Mouse (Mus musculus): Measurements from ENCODE around the gene Kpna7.
"Not testable (repeated sequence)": the region's sequence is repeated elsewhere in the genome, so short reads cannot be mapped to it uniquely, and the experiment has no call there.

Gene Kpna7

DNA sequence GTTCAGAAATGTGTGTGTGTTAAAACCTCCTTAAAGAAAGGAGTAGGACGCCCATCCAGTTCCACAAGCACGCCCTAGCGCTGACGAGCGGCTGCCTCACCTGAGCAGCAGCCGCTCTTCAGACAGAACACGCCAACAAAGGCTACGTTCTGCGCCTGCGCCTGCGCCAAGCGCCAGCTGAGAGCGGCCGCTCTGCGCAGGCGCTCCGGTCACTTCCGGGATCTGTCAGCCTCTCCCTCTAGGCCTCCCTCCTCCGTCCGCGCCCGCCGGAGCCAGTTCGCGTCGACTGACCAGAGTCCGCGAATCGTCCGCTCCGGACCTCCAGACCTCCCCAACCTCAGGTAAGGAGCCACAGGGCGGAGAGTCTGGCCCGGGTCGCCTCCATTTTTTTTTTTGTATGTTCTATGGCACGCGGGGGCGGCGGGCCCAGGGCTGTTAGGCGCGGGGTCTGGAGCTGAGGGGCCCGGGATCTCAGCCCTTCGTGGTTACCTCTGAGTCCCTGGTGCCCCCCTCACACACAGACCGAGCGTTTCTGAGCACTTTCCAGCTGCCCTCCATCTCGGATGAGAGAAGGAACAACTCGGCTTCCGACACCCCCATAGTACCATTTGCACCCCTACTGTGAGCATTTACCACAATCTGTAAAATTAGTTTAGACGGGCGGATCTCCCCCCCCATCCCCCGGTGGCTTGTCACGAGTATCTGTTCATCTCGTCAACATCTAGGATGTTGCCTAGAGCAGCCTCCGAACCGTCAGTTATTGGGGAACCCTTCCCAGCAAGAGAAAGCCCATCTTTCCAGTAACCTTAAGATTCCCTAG, at the start of gene Kpna7, which contains the start of gene Arpc1a:
TSS of gene Kpna7 (minus strand) at position 399 of the 820 bp plus-strand sequence.
TSS of gene Arpc1a (plus strand) at position 199 of the 820 bp plus-strand sequence.
- DNase-seq: peak; percentile 95

DNA sequence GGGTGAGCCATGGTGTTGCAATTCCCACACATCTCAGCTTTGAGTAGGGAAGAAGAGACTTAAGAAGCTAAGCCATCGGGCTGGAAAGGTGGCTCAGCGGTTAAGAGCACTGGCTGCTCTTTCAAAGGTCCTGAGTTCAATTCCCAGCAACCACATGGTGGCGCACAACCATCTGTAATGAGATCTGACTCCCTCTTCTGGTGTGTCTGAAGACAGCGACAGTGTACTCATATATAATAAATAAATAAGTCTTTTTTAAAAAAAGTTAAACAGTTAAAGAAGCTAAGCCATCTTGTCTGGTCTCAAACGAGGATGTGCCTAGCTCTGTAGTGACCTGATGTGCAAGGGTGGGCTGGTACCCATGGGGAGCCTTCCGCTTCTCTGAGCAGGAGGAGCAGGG, 49.4 kb upstream of the Kpna7 start:
- not testable (repeated sequence) for DNase-seq

DNA sequence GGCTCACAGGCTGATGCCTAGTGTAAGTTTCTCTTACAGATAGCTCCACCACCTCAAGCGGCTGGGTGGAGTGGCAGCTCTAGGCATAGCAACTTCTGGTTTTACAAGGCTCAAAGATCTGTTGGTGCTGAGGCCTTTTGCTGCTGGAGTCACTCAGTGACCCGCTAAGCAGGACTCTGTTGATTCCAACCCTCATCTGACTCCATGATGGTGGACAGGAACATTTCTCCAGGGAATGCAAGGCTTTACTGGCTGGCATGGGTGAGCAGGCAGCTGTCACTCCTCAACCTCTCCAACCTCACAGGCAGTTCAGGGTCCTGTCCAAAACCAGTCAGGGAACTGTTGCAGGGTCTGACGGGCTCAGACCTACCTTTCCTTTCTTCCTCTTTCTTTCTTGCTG, 47.2 kb upstream of the Kpna7 start:
- no peak for DNase-seq

DNA sequence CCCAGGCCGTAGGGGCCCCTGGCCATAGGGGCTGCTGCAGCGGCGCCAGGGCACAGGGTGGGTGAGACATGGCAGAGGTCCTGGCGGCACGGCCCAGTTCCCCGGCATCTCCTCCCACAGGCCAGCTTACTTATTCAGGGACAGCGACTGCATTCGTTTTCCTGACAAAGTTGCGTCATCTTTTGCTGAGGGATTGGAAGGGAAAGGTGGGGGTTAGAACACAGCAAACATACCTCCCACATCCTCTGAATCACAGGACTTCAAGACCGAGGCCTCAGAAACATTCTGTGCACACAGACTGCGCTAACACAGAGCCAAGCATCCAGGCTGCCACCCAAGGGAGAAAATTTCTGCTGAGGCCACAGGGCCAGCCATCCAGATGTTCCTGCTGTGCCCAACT, 46.4 kb upstream of the Kpna7 start:
- DNase-seq: no peak

DNA sequence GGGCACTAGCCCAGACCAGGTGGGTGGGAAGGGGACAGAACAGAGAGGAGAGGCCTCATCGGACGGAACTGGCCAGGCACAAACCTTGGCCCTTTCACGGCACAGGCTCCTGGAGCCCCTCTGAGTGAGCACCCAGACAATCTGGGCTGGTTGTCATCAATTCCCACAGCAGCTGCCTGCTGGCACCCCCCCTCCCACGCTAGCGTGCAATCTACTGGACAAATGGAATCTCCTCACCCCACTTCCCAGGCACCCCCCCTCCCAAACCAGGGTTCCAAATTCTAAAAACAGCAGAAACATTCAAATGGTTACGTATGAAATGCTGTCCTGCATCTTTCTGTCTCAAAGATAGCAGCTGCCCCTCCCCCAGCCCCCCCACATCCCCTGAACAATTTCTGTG, 45.9 kb upstream of the Kpna7 start:
- not testable (repeated sequence) for DNase-seq

DNA sequence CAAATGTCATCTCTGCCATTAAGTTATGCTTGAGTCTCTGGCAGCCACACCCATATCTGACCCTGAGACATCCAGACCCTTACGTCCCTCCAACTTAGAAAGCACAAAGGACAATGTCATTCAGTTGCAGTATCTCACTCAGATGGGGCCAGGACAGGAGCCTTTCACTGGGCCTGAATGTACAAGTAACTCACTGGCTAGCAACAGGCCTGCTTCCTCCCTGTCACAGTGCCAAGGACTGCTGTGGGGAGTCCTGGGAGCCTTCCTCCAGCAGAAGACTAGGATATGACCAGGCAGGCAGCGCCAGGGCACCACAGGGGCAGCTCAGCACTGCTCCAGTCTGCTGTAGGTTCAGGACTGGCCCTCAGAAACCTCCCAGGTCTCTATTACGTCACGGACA, 45.3 kb upstream of the Kpna7 start:
- DNase-seq: no peak

DNA sequence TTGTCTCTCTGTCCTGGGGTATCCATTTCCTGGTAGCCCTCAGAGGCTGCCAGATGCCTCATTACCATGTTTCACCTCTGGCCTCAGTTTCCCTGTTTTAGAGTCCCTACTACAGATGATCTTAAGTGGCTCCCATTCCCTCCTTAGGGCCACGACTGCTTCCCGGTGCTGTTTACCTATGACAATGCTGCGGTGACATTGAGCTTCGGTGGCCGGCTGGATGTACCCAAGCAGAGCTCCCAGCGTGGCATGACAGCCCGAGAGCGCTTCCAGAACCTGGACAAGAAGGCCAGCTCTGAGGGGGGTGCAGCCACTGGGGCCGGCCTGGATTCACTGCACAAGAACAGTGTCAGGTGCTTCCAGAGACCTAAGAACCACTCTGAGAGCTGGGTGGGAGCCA, 42.8 kb upstream of the Kpna7 start:
- no peak for DNase-seq

DNA sequence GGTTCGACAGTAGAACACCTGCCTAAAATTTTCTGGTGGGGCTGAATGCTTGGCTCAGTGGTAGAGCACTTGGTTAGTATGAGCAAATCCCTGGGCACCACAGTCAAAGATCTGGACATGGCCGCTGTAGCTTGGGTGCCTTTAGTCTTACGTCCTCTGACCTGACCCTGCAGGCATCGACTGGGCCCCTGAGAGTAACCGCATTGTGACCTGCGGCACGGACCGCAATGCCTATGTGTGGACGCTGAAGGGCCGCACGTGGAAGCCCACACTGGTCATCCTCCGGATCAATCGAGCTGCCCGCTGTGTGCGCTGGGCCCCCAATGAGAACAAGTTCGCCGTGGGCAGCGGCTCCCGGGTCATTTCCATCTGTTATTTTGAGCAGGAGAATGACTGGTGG, 39.6 kb upstream of the Kpna7 start:
- DNase-seq: no peak

DNA sequence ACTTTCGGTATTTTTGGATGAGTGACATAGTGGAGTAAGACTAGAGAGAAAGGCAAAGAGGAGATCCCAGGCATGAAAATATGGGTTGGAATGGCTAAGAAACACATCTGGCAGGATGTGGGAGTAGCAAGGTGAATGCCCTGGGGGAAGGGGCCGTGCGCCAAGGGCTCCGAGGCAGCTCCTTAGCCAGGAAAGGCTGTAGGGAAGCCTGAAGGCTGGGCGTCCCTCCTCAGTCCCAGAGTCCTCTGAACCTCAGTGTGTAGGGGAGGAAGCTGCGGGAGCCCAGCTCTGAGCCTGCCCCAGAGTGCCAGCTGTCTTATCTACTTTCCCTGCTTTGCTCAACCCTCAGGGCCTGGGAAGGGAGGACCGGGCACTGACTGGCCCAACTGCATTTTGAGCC, 37.1 kb upstream of the Kpna7 start:
- no peak for DNase-seq

DNA sequence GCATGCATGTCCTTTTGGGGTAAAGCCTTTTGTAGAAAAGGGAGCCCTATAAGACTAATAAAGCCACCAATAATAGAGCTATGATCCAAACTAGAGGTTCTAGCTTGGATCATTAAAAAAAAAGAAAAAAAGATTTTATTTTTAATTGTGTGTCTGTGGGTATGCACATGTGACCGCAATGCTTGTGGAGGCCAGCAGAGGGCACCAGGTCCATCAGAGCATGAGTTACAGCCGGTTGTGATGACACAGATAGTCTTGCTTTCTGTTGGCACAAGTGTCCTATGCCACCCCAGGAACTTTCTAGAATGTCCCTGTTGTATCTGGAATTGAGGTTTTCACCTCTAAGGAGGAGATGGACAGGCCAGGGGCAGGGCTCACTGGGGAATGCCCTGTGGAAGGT, 35.6 kb upstream of the Kpna7 start:
- no peak for DNase-seq

DNA sequence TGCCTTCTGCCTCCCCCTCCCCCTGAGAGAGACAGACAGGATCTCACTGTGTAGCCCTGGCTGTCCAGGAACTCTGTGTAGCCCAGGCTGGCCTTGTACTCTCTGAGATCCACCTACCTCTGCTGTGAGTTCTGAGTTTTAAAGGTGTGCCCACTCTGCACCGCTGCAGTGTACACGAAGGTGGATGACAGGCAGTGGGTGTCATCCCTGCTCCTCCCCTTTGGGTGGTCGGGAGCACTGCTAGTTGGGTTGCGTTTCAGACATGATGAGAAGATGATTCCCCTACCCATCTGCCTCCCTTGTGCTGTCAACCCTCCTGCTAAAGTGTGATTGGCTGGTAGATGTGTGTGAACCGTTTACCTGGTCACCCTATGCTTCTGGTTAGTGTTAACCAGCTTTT, 34.6 kb upstream of the Kpna7 start:
- no peak for DNase-seq

DNA sequence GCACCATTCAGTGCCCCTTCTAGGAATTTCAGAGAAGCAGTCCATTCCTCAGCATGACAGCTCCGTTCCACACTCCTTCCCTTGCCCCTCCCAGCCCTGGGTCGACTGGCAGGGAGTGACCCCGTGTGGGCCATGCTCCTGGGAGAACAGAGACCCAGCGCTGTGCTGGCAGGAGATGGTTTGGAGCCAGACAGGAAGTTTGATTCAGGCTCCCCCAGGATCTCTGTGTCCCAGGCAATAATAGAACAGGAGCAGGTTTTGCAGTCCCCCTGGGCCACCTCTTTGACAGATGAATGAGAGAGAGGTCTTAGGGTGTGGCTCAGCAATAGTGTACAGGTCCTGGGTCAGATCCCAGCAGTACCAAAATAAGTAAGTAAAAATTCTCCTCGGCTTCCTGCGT, 34.2 kb upstream of the Kpna7 start:
- DNase-seq: no peak

DNA sequence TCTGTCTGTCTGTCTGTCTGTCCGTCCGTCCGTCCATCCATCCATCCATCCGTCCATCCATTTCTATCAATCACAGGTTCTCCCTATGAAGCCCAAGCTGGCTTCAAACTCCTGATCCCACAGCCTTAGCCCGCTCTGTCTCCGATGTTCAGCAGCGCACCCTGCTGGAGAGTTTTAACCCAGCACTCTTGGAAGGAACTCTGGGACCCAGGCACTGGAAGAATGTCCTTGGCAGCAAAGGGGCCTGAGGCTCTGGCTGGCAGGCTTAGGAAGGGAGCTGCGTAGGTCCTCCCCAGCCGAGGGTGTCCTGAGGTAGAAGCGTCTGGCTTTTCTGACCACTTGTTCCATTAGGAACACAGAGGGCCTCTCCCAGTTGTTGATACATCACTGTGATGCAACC, 33.1 kb upstream of the Kpna7 start:
- no peak for DNase-seq

DNA sequence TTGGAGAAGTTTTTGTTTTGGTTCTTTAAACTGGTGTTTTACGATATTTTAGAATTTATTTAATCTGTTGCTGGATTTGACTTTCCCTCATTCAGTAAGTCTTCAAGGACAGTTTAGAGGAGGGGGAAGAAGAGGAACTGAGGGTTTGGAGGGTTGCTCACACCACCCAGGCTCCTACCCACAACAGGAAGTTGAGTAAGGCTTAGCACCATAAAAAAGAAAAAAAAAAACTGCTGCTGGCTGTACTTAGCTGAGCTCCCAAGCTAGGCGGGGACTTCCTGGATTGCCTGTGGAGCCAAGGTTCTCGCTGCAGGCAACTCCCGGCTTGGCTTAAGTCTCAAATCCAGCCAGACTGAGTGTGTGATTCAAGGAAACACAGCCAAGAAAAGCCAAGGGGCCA, 32.5 kb upstream of the Kpna7 start:
- DNase-seq: no peak

DNA sequence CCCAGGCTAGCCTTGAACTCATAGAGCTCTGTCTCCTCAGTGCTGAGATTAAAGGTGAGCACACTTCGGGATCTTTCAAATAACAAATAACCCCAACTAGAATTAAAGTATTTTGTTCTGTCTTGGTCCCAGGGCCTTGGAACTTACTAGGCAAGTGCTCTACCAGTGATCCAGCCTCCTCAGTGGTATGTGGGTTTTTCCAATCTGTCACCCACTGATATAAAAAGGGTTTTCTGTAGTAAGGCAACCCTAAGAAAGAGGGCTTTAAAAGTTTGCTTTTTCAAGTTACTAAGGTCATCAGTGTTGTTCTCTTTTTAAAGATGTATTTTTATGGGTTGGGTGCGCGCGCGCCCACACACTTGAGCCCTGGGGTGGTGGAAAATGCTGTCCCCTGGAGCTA, 31.9 kb upstream of the Kpna7 start:
- no peak for DNase-seq

DNA sequence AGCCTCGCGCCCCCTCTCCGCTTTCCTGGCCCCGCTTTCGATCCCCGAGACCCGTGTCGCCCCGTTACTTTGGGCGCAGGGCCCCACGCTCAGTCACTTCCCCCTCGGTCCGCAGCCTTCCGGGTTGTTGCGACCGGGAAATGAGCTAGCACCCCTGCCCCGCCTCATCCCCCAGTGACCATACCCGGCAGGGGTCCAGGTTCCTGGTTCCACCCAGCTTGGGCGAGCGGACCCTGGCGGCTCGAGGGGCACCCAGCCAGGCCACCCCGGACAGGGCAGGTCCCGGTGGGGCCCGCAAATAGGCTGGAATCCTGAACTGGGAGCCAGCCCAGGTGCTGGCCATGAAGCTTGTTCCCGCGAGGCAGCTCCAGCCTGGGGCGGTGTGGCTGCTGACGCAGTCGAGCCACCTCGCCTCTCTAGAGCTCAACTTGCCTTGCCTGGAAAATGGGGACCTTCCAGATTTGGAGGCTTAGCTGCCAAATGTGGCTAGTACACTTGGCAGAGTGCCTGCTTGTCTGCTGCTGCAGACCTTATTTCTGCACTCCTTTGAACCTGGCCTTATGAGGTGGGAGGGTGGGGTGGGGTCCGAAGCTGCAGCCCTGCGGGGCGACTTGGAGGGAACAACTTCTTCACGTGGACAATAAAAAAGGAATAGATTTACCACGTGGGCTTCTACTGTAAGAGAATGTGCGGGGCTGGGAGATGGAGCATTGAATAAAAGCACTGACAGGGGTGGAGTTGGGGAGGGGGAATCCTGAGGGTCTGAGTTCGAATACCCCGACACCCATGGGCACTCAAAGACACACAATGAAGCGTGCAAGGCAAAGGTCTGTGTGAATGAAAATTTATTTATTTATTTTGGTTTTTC, 31.0 kb upstream of the Kpna7 start:
- no peak for DNase-seq

DNA sequence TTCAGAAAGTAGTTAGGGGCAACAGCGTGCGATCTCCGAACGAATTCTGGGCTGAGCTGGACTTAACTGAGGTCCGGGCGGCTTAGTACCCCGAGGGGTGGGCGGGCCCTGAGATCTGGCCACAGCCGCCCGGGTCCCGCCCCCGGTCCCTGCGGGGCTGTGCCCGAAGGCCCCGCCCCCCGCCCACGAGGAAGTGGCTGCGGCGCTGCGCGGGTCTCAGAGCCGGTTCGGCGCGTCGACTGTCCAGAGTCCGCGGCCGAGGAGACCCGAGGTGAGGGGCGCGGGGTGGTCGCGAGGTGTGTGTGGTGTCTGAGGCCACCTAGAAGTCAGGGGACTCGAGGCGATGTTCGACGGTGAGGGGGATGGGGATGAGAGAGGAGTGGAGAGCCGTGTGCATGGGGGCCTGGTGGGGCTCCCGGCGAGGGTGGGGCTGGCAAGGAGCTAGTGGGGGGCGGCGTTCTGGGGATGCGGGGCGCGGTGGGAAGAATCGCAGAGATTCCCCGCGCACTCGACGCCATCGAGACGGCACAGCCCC, 30.3 kb upstream of the Kpna7 start, which contains the start of gene Arpc1b:
TSS of gene Arpc1b (plus strand) at position 145 of the 535 bp plus-strand sequence.
- no peak for DNase-seq

DNA sequence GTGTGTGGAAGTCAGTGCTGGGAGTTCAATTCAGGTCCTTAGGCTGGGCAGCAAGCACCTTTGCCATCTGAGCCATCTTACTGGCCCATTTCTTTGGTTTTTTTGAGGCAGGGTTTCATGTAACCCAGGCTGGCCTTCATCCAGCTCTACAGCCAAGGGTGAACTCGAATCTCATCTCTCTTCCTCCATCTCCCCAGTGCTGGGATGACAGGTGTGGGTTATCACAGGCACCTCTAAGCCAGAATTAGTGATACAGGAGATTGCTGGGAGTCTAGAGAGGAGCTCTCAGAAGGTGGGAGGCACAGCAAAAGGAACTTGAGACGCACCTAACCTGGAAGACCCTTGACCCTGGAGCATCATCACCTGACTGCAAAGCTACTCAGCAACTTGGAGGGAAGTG, 29.6 kb upstream of the Kpna7 start:
- no peak for DNase-seq

DNA sequence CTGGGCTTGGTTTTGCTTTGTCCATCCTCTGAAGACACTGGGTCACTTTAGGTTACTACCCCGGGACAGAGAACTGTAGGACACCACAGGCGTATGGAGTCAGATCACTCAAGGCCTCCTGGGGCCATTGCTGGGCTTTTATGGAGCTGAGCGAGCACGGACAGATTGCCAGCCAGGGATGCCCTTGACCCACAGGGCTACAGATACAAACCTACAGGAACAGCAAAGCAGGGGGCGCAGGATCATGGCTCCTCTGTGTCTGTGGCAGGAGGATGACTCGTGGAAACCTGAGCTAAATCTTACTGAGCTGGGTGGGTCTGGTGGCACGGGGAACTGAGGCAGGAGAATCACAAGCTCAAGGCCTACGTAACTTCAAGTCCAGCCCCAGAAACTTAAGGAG, 28.7 kb upstream of the Kpna7 start:
- no peak for DNase-seq

DNA sequence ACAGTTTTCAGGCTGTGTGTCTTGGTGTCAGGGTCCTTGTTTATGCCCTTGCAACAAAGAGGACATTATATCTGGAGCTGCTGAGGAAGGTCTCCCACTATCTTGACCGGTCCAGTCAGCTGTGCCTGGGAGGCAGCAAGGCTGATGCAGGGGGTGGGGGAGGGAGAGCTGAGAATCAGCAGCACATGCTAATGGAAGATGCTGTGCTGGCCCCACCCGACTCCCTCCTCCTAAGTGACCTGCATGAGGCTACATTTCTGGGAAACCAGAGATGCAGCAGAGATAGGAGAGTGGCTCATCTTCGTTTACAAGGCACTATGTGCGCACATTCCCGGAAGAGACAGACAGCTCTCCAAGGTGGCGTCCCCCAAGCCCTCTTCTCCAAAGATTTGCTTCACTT, 26.6 kb upstream of the Kpna7 start:
- no peak for DNase-seq

DNA sequence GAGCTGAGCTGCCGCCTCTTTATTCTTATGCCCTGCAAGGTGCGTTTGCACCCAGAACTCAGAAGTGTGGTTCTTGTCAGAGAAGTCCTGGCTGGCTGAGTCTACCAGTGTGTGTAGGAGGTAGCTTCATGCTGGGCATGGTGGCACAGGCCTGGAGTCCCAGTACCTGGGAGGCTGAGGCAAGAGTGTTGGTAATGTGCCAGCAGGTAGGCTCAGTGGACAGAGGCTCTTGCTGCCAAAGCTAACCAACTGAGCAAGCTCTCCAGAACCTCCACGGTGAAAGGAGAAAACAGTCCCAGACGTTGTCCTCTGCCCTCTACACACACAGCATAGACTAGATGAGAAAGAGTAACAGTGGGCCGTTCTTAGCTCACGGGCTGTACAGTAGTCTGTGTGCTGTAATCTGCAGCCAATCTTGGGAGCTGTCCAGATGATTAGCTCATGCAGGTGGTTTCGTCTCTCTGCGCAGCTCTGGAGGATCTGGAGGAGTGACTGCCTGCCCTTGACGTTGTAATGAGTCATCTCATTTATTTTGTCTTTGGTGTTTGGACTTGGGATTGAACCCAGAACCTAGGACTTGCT, 22.0 kb upstream of the Kpna7 start:
- no peak for DNase-seq

DNA sequence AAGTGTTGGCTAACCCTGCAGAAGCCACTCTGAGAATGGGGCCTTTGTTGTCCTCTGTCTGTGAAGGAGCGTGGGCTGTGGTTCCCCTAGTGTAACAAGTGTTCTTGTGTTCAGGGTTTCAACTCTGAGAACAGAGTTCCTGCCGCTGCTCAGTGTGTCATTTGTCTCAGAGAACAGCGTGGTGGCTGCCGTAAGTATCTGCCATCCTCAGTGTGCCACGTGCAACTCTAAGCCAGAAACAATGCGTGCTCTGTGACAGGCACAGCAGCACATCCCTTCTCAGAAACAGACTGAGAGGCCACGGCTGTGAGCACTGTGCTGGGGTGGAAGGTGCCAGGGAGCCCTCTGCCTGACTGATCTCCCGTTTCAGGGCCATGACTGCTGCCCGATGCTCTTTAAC, 20.5 kb upstream of the Kpna7 start:
- no peak for DNase-seq

DNA sequence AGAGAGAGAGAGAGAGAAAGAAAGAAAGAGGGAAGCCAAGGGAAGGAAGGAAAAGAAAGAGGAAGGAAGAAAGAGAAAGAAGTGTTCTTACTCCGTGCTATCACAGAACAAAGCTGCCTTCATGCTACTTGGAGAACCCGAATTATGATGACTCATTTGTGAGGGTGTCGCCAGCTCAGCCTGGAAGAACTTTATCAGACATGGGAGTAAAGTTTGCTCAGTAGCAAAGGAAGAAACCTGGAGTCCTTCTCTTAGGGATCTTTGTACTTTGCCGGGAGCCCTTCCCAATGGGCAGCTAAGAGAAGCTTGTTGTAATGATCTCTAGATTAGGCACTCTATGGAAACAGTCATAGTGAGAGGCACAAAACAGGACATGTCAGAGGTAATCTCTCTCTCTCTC, 18.9 kb upstream of the Kpna7 start:
- no peak for DNase-seq
